Mouse (Mus musculus): Measurements from ENCODE around the gene Caln1. TPM values are rescaled to one million over a fixed set of nuclear protein-coding genes. Genes with fewer than 3 reads are reported as not detected.

The Caln1 gene
- total RNA-seq, 1 experiment: not detected

DNA sequence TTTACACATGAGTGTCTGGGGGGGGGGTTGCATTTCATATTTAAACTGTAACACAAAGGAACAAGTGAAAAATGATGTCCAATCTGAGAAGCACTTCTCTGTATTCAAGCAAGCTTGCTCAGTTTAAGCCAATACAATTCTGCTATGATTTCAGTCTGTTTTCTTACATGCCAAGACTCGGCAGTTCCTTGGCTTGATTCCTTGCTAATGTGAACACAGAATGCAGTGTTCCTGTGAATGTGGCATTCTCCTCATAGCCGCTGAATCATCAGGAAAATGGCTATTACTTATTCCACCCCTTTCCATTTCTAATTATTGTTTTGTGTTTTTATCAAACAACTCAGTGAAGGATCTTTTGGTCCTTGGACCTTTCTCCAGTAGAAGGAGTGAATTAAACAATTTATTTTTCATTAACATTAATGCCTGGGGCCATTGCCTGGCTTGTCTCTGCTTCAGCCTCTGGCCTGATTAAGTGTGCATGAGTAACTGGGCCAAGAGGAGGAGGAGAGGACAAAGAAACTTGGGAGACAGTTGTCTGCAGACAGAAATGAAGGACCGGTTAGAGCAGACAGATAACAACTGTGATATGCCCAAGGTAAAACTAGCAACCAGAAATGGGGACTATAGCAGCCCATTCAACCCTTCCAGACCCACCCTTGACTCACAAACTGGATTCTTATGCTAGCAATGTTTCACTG is 423.6 kb downstream of the Caln1 start:
- Histone ChIP-seq H3K4me3 (ENCODE audit: insufficient read depth in 1 of 2, low read depth in 1 of 2, low read length in 2 of 2, poor library complexity in 1 of 2, severe bottlenecking in 1 of 2) (no peak overlapping the region), H3K9me3 (ENCODE audit: control insufficient read depth, insufficient read depth, low read depth, low read length) (no peaks in the 10 kb centered on the region), H3K27ac (ENCODE audit: insufficient read depth, low read depth, low read length, poor library complexity, severe bottlenecking) (no peak overlapping the region), H3K36me3 (ENCODE audit: control insufficient read depth, insufficient read depth, low read length, poor library complexity, severe bottlenecking) (no peaks in the 10 kb centered on the region), H3K4me1 (ENCODE audit: control insufficient read depth in 2 of 2, insufficient read depth in 2 of 2, low read length in 2 of 2, poor library complexity in 1 of 2) (no peaks in the 10 kb centered on the region), H3K9ac (ENCODE audit: insufficient read depth, low read depth, low read length, poor library complexity, severe bottlenecking) (no peak overlapping the region)
- in situ Hi-C loops (cut with MboI; ENCODE audit: low sequenced_read_pairs in 2 of 2, unreplicated experiment in 2 of 2): no loop called here
- no peak for DNase-seq (ENCODE audit: low read depth, low spot score)
- TF ChIP-seq ZC3H11A (IDR thresholded peaks at IDR 0.05; ENCODE audit: borderline replicate concordance, low read depth, low read length) (no peak), ZNF384 (IDR thresholded peaks at IDR 0.05; ENCODE audit: low read depth, low read length) (no peak), CHD2 (IDR thresholded peaks at IDR 0.05; ENCODE audit: low read depth, low read length) (no peak), HCFC1 (IDR thresholded peaks at IDR 0.05; ENCODE audit: borderline replicate concordance, insufficient read depth, low read length) (no peak), MAFK (IDR thresholded peaks at IDR 0.05; ENCODE audit: insufficient read depth, low read depth, low read length) (no peak)

DNA sequence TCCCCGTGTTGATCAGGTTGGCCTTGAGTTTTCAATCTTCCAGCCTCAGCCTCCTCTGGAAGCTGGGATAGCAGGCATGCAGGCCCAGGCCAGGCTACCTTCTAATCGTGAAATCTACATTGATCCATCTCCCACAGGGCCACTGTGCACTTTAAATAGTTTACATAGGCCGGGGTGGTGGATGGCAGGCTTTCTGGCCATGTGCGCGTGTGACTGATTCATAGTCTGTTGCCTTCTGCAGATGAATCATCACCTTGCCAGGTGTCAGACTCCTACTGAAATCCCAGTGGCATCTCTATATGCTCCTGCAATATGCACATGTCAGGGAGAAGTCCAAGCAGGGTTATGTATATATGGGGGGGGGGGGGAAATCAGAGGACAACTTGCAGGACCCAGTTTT is 428.5 kb downstream of the Caln1 start:
- Histone ChIP-seq H3K9me3 (ENCODE audit: control insufficient read depth, insufficient read depth, low read depth, low read length) (no peaks in the 10 kb centered on the region), H3K9ac (ENCODE audit: insufficient read depth, low read depth, low read length, poor library complexity, severe bottlenecking) (no peak overlapping the region), H3K4me1 (ENCODE audit: control insufficient read depth in 2 of 2, insufficient read depth in 2 of 2, low read length in 2 of 2, poor library complexity in 1 of 2) (no peaks in the 10 kb centered on the region), H3K36me3 (ENCODE audit: control insufficient read depth, insufficient read depth, low read length, poor library complexity, severe bottlenecking) (no peaks in the 10 kb centered on the region), H3K27ac (ENCODE audit: insufficient read depth, low read depth, low read length, poor library complexity, severe bottlenecking) (no peak overlapping the region), H3K4me3 (ENCODE audit: insufficient read depth in 1 of 2, low read depth in 1 of 2, low read length in 2 of 2, poor library complexity in 1 of 2, severe bottlenecking in 1 of 2) (no peak overlapping the region)
- no peak for TF ChIP-seq CHD2 (IDR thresholded peaks at IDR 0.05; ENCODE audit: low read depth, low read length)
- TF ChIP-seq ZC3H11A (IDR thresholded peaks at IDR 0.05; ENCODE audit: borderline replicate concordance, low read depth, low read length): no peak
- no peak for TF ChIP-seq ZNF384 (IDR thresholded peaks at IDR 0.05; ENCODE audit: low read depth, low read length)
- TF ChIP-seq MAFK (IDR thresholded peaks at IDR 0.05; ENCODE audit: insufficient read depth, low read depth, low read length): no peak
- no peak for TF ChIP-seq HCFC1 (IDR thresholded peaks at IDR 0.05; ENCODE audit: borderline replicate concordance, insufficient read depth, low read length)
- no peak for DNase-seq (ENCODE audit: low read depth, low spot score)
- in situ Hi-C loops (cut with MboI; ENCODE audit: low sequenced_read_pairs in 2 of 2, unreplicated experiment in 2 of 2): no loop called here

DNA sequence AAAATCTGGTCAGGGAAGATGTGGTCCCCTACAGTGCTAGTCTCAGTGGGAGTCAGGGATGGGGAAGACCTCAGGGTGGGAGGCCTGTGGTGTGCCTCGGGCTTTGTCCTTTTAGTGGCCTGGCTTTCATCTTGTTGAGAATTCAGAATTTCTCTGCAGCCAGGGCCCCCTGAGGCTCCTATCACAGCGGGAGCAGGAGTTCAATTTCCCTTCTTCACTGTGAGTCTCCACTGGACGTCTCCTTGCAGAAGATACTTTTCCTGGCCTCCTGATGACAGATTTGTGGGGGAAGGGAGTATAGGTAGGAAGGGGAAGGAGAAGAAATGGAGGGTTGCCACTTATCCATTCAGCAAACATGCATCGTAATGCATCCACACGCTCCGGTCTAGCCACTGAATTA is 441.1 kb downstream of the Caln1 start:
- Histone ChIP-seq H3K4me3 (ENCODE audit: insufficient read depth in 1 of 2, low read depth in 1 of 2, low read length in 2 of 2, poor library complexity in 1 of 2, severe bottlenecking in 1 of 2) (no peak overlapping the region), H3K9ac (ENCODE audit: insufficient read depth, low read depth, low read length, poor library complexity, severe bottlenecking) (no peak overlapping the region), H3K27ac (ENCODE audit: insufficient read depth, low read depth, low read length, poor library complexity, severe bottlenecking) (no peak overlapping the region), H3K36me3 (ENCODE audit: control insufficient read depth, insufficient read depth, low read length, poor library complexity, severe bottlenecking) (no peaks in the 10 kb centered on the region), H3K9me3 (ENCODE audit: control insufficient read depth, insufficient read depth, low read depth, low read length) (no peaks in the 10 kb centered on the region), H3K4me1 (ENCODE audit: control insufficient read depth in 2 of 2, insufficient read depth in 2 of 2, low read length in 2 of 2, poor library complexity in 1 of 2) (no peaks in the 10 kb centered on the region)
- TF ChIP-seq HCFC1 (IDR thresholded peaks at IDR 0.05; ENCODE audit: borderline replicate concordance, insufficient read depth, low read length) (no peak), ZC3H11A (IDR thresholded peaks at IDR 0.05; ENCODE audit: borderline replicate concordance, low read depth, low read length) (no peak)
- DNase-seq (ENCODE audit: low read depth, low spot score): no peak
- in situ Hi-C loops (cut with MboI; ENCODE audit: low sequenced_read_pairs in 2 of 2, unreplicated experiment in 2 of 2): no loop called here

DNA sequence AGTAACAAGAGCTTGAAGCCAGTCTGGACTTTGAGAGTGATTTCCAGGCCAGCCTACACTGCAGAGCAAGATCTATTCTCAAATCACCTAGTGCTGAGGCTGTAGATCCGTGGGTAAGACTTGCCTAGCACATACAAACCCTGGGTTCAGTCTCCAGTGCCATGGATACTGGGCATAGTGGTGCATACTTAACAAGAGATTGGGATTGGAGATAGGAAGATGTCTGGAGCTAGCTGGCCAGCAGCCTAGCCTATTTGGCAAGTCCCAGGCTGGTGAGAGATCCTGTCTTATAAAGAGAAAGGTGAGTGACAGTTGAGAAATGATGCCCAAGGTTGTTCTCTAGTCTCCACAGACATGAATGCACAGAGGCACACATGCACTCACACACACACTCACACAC is 441.6 kb downstream of the Caln1 start:
- TF ChIP-seq HCFC1 (IDR thresholded peaks at IDR 0.05; ENCODE audit: borderline replicate concordance, insufficient read depth, low read length) (no peak), ZC3H11A (IDR thresholded peaks at IDR 0.05; ENCODE audit: borderline replicate concordance, low read depth, low read length) (no peak), MAFK (IDR thresholded peaks at IDR 0.05; ENCODE audit: insufficient read depth, low read depth, low read length) (no peak), ZNF384 (IDR thresholded peaks at IDR 0.05; ENCODE audit: low read depth, low read length) (no peak), CHD2 (IDR thresholded peaks at IDR 0.05; ENCODE audit: low read depth, low read length) (no peak)
- H3K9ac ChIP-seq (ENCODE audit: insufficient read depth, low read depth, low read length, poor library complexity, severe bottlenecking): no peak overlapping the region
- no peak for DNase-seq (ENCODE audit: low read depth, low spot score)
- H3K36me3 ChIP-seq (ENCODE audit: control insufficient read depth, insufficient read depth, low read length, poor library complexity, severe bottlenecking): no peaks in the 10 kb centered on the region
- in situ Hi-C loops (cut with MboI; ENCODE audit: low sequenced_read_pairs in 2 of 2, unreplicated experiment in 2 of 2): no loop called here
- no peak overlapping the region for H3K27ac ChIP-seq (ENCODE audit: insufficient read depth, low read depth, low read length, poor library complexity, severe bottlenecking)
- no peaks in the 10 kb centered on the region for H3K9me3 ChIP-seq (ENCODE audit: control insufficient read depth, insufficient read depth, low read depth, low read length)
- H3K4me1 ChIP-seq (ENCODE audit: control insufficient read depth in 2 of 2, insufficient read depth in 2 of 2, low read length in 2 of 2, poor library complexity in 1 of 2): no peaks in the 10 kb centered on the region
- no peak overlapping the region for H3K4me3 ChIP-seq (ENCODE audit: insufficient read depth in 1 of 2, low read depth in 1 of 2, low read length in 2 of 2, poor library complexity in 1 of 2, severe bottlenecking in 1 of 2)

DNA sequence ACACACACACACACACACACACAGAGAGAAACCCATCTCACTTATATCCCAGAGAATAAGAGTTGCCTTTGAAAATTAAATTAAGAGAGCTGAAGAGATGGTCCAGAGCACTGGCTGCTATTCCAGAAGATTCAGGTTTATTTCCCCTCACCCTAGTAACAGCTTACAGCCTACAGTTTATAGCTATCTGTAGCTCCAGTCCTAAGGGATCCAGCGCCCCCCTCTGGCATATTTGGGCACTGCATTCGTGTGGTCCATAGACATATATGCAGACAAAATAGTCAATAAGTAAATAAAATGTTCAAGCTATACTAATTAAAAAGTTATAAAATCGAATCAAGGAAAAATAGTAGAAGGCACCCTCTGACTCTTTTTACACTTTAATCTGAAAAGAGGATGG is 442.0 kb downstream of the Caln1 start:
- DNase-seq (ENCODE audit: low read depth, low spot score): peak; percentile 28
- Histone ChIP-seq H3K27ac (ENCODE audit: insufficient read depth, low read depth, low read length, poor library complexity, severe bottlenecking) (no peak overlapping the region), H3K9ac (ENCODE audit: insufficient read depth, low read depth, low read length, poor library complexity, severe bottlenecking) (no peak overlapping the region), H3K9me3 (ENCODE audit: control insufficient read depth, insufficient read depth, low read depth, low read length) (no peaks in the 10 kb centered on the region), H3K36me3 (ENCODE audit: control insufficient read depth, insufficient read depth, low read length, poor library complexity, severe bottlenecking) (no peaks in the 10 kb centered on the region), H3K4me1 (ENCODE audit: control insufficient read depth in 2 of 2, insufficient read depth in 2 of 2, low read length in 2 of 2, poor library complexity in 1 of 2) (no peaks in the 10 kb centered on the region), H3K4me3 (ENCODE audit: insufficient read depth in 1 of 2, low read depth in 1 of 2, low read length in 2 of 2, poor library complexity in 1 of 2, severe bottlenecking in 1 of 2) (no peak overlapping the region)
- in situ Hi-C loops (cut with MboI; ENCODE audit: low sequenced_read_pairs in 2 of 2, unreplicated experiment in 2 of 2): no loop called here
- TF ChIP-seq MAFK (IDR thresholded peaks at IDR 0.05; ENCODE audit: insufficient read depth, low read depth, low read length) (no peak), HCFC1 (IDR thresholded peaks at IDR 0.05; ENCODE audit: borderline replicate concordance, insufficient read depth, low read length) (no peak), ZNF384 (IDR thresholded peaks at IDR 0.05; ENCODE audit: low read depth, low read length) (no peak), ZC3H11A (IDR thresholded peaks at IDR 0.05; ENCODE audit: borderline replicate concordance, low read depth, low read length) (no peak), CHD2 (IDR thresholded peaks at IDR 0.05; ENCODE audit: low read depth, low read length) (no peak)
